Mouse (Mus musculus) MEL (cell line): ENCODE results near the gene Cbr4. TPM values are rescaled to one million over a fixed set of nuclear protein-coding genes. Genes with fewer than 3 reads are reported as not detected.
A peak's percentile ranks its signal among the peaks of the same experiment; 100 is the strongest.

Source experiments
- DNase-seq: peaks from one replicate; pipeline ENCODE4 v3.0.0; 2011; ENCODE audit warnings: low read depth, low spot score
- H3K27ac ChIP-seq: 2 replicates; pipeline ENCODE4 v1.5.1; 2012; ENCODE audit warnings: low read depth, mild to moderate bottlenecking, control low read depth, low read length, moderate library complexity; ENCODE audit not compliant: control insufficient read depth
- H3K27me3 ChIP-seq, 2 experiments: fragments of 150-350 bp in 1 of 2; sonication (generic) in 1 of 2; 2 replicates each; pipeline ENCODE4 v1.6.1; 2012; ENCODE audit warnings: low read length in 2 of 2, mild to moderate bottlenecking in 2 of 2, improper control_type of control experiment in 1 of 2, moderate library complexity in 1 of 2; ENCODE audit not compliant: insufficient read depth in 2 of 2, control insufficient read depth in 1 of 2
- H3K36me3 ChIP-seq, 2 experiments: 2 replicates each; pipeline ENCODE4 v1.6.1; 2012 to 2014; ENCODE audit warnings: low read length in 2 of 2, improper control_type of control experiment in 1 of 2, inconsistent platforms in 1 of 2, mild to moderate bottlenecking in 1 of 2; ENCODE audit not compliant: insufficient read depth in 2 of 2, control insufficient read depth in 1 of 2
- H3K4me1 ChIP-seq, 2 experiments: fragments of 150-350 bp in 1 of 2; sonication (generic) in 1 of 2; 2 replicates each; pipeline ENCODE4 v1.6.1; 2012; ENCODE audit warnings: low read length in 2 of 2, improper control_type of control experiment in 1 of 2, mild to moderate bottlenecking in 1 of 2; ENCODE audit not compliant: insufficient read depth in 2 of 2, control insufficient read depth in 1 of 2
- H3K4me3 ChIP-seq, 2 experiments: fragments of 150-350 bp in 1 of 2; sonication (generic) in 1 of 2; 2 replicates each; pipeline ENCODE4 v1.5.1; 2012; ENCODE audit warnings: low read depth in 2 of 2, low read length in 2 of 2, mild to moderate bottlenecking in 2 of 2, moderate library complexity in 2 of 2, control low read depth in 1 of 2, improper control_type of control experiment in 1 of 2; ENCODE audit not compliant: control insufficient read depth in 1 of 2, insufficient read depth in 1 of 2
- H3K79me2 ChIP-seq: 2 replicates; pipeline ENCODE4 v1.6.1; 2012; ENCODE audit warnings: mild to moderate bottlenecking, low read length, moderate library complexity; ENCODE audit not compliant: control insufficient read depth, poor library complexity, insufficient read depth
- H3K9ac ChIP-seq: 2 replicates; pipeline ENCODE4 v1.6.1; 2012; ENCODE audit warnings: low read depth, mild to moderate bottlenecking, control low read depth, low read length, moderate library complexity; ENCODE audit not compliant: control insufficient read depth, poor library complexity, severe bottlenecking
- H3K9me3 ChIP-seq: fragments of 150-350 bp; sonication (generic); replicated peaks from 2 replicates; pipeline ENCODE4 v1.6.1; 2012; ENCODE audit warnings: mild to moderate bottlenecking, low read length, improper control_type of control experiment, moderate library complexity; ENCODE audit not compliant: insufficient read depth
- CHD1 ChIP-seq: IDR thresholded peaks from 2 replicates; pipeline ENCODE4 v1.6.1; 2012; ENCODE audit warnings: low read depth, mild to moderate bottlenecking, inconsistent platforms, low read length, improper control_type of control experiment
- CTCF ChIP-seq, 3 experiments: IDR thresholded peaks in 2 of 3; conservative IDR thresholded peaks in 1 of 3; 2 replicates each; pipeline ENCODE4 v1.5.1; 2011 to 2012; ENCODE audit warnings: low read length in 3 of 3, low read depth in 2 of 3, mild to moderate bottlenecking in 2 of 3, improper control_type of control experiment in 1 of 3, inconsistent platforms in 1 of 3, mixed read lengths in 1 of 3, moderate library complexity in 1 of 3; ENCODE audit not compliant: control insufficient read depth in 1 of 3, insufficient read depth in 1 of 3, poor library complexity in 1 of 3, severe bottlenecking in 1 of 3
- ELF1 ChIP-seq: IDR thresholded peaks from 2 replicates; pipeline ENCODE4 v1.6.1; 2014; ENCODE audit warnings: low read depth, mild to moderate bottlenecking, inconsistent platforms, low read length, improper control_type of control experiment, moderate library complexity
- GABPA ChIP-seq: IDR thresholded peaks from 2 replicates; pipeline ENCODE4 v1.6.1; 2012; ENCODE audit warnings: low read depth, mild to moderate bottlenecking, inconsistent platforms, low read length, improper control_type of control experiment, moderate library complexity
- HCFC1 ChIP-seq: IDR thresholded peaks from 2 replicates; pipeline ENCODE4 v1.6.1; 2012; ENCODE audit warnings: low read depth, mild to moderate bottlenecking, inconsistent platforms, low read length, improper control_type of control experiment, moderate library complexity
- JUND ChIP-seq: IDR thresholded peaks from 2 replicates; pipeline ENCODE4 v1.6.1; 2011; ENCODE audit warnings: low read depth, mild to moderate bottlenecking, improper control_type of control experiment, low read length
- MAFK ChIP-seq: IDR thresholded peaks from 2 replicates; pipeline ENCODE4 v1.6.1; 2011; ENCODE audit warnings: low read depth, mild to moderate bottlenecking, low read length, improper control_type of control experiment, borderline replicate concordance
- MAX ChIP-seq: IDR thresholded peaks from 2 replicates; pipeline ENCODE4 v1.6.1; 2011; ENCODE audit warnings: low read length, improper control_type of control experiment
- MAZ ChIP-seq: IDR thresholded peaks from 2 replicates; pipeline ENCODE4 v1.6.1; 2012; ENCODE audit warnings: low read depth, mild to moderate bottlenecking, inconsistent platforms, low read length, improper control_type of control experiment
- MEF2A ChIP-seq: IDR thresholded peaks from 2 replicates; pipeline ENCODE4 v1.6.1; 2014; ENCODE audit warnings: low read depth, mild to moderate bottlenecking, inconsistent platforms, low read length, improper control_type of control experiment; ENCODE audit not compliant: poor library complexity, insufficient replicate concordance, severe bottlenecking; ENCODE audit errors: extremely low read depth
- MXI1 ChIP-seq: IDR thresholded peaks from 2 replicates; pipeline ENCODE4 v1.6.1; 2011; ENCODE audit warnings: mild to moderate bottlenecking, low read depth, low read length, improper control_type of control experiment
- MYB ChIP-seq: IDR thresholded peaks from 2 replicates; pipeline ENCODE4 v1.6.1; 2011; ENCODE audit warnings: mild to moderate bottlenecking, low read depth, low read length, improper control_type of control experiment
- MYC ChIP-seq: IDR thresholded peaks from 2 replicates; pipeline ENCODE4 v1.6.1; 2011; ENCODE audit warnings: low read depth, mild to moderate bottlenecking, low read length, improper control_type of control experiment, moderate library complexity
- NELFE ChIP-seq: IDR thresholded peaks from 2 replicates; pipeline ENCODE4 v1.6.1; 2011; ENCODE audit warnings: low read depth, low read length, improper control_type of control experiment
- NRF1 ChIP-seq: IDR thresholded peaks from 2 replicates; pipeline ENCODE4 v1.6.1; 2014; ENCODE audit warnings: low read depth, mild to moderate bottlenecking, inconsistent platforms, low read length, improper control_type of control experiment, moderate library complexity; ENCODE audit not compliant: poor library complexity, insufficient read depth, severe bottlenecking
- POLR2A ChIP-seq, 2 experiments: IDR thresholded peaks; 2 replicates each; pipeline ENCODE4 v1.6.1; 2011 to 2012; ENCODE audit warnings: low read length in 2 of 2, mild to moderate bottlenecking in 2 of 2, control low read depth in 1 of 2, improper control_type of control experiment in 1 of 2, low read depth in 1 of 2, moderate library complexity in 1 of 2; ENCODE audit not compliant: control insufficient read depth in 1 of 2, insufficient read depth in 1 of 2, poor library complexity in 1 of 2
- POLR2AphosphoS2 ChIP-seq: IDR thresholded peaks from 2 replicates; pipeline ENCODE4 v1.6.1; 2011; ENCODE audit warnings: low read length, improper control_type of control experiment
- RCOR1 ChIP-seq: IDR thresholded peaks from 2 replicates; pipeline ENCODE4 v1.6.1; 2012; ENCODE audit warnings: low read depth, mild to moderate bottlenecking, inconsistent platforms, low read length, improper control_type of control experiment
- SIN3A ChIP-seq: IDR thresholded peaks from 2 replicates; pipeline ENCODE4 v1.6.1; 2012; ENCODE audit warnings: low read length, improper control_type of control experiment, inconsistent platforms
- SMC3 ChIP-seq: IDR thresholded peaks from 2 replicates; pipeline ENCODE4 v1.6.1; 2011; ENCODE audit warnings: low read depth, low read length, improper control_type of control experiment
- TCF12 ChIP-seq: IDR thresholded peaks from 2 replicates; pipeline ENCODE4 v1.6.1; 2014; ENCODE audit warnings: low read depth, mild to moderate bottlenecking, inconsistent platforms, low read length, improper control_type of control experiment, moderate library complexity
- USF2 ChIP-seq, 2 experiments: IDR thresholded peaks; 2 replicates each; pipeline ENCODE4 v1.6.1; 2011 to 2012; ENCODE audit warnings: improper control_type of control experiment in 2 of 2, low read length in 2 of 2, borderline replicate concordance in 1 of 2, inconsistent platforms in 1 of 2, low read depth in 1 of 2, mild to moderate bottlenecking in 1 of 2; ENCODE audit not compliant: insufficient read depth in 1 of 2
- ZC3H11A ChIP-seq: IDR thresholded peaks from 2 replicates; pipeline ENCODE4 v1.6.1; 2012; ENCODE audit warnings: low read depth, mild to moderate bottlenecking, inconsistent platforms, low read length, improper control_type of control experiment
- ZNF384 ChIP-seq: IDR thresholded peaks from 2 replicates; pipeline ENCODE4 v1.6.1; 2012; ENCODE audit warnings: low read depth, mild to moderate bottlenecking, inconsistent platforms, low read length, improper control_type of control experiment
- polyA plus RNA-seq, 2 experiments: library from polyadenylated mRNA; stranded (reverse) in 1 of 2; unstranded in 1 of 2; fragments of >175 nt in 1 of 2; fragments of >200 nt in 1 of 2; gene quantifications; 2 replicates each; pipeline versions ENCODE4 v1.2.1 to v1.2.4; 2012; ENCODE audit warnings: low replicate concordance in 2 of 2, low read depth in 1 of 2; ENCODE audit not compliant: insufficient read length in 2 of 2, insufficient read depth in 1 of 2, missing spikeins in 1 of 2
- total RNA-seq: library from RNA; depleted of rRNA; stranded (reverse); fragments of 300-350 nt; gene quantifications from 2 replicates; pipeline ENCODE4 v1.2.3, GENCODE M21; 2012

Gene Cbr4
- total and polyA plus RNA-seq, 3 experiments = 15.4 to 15.8 TPM; not detected in 1

DNA sequence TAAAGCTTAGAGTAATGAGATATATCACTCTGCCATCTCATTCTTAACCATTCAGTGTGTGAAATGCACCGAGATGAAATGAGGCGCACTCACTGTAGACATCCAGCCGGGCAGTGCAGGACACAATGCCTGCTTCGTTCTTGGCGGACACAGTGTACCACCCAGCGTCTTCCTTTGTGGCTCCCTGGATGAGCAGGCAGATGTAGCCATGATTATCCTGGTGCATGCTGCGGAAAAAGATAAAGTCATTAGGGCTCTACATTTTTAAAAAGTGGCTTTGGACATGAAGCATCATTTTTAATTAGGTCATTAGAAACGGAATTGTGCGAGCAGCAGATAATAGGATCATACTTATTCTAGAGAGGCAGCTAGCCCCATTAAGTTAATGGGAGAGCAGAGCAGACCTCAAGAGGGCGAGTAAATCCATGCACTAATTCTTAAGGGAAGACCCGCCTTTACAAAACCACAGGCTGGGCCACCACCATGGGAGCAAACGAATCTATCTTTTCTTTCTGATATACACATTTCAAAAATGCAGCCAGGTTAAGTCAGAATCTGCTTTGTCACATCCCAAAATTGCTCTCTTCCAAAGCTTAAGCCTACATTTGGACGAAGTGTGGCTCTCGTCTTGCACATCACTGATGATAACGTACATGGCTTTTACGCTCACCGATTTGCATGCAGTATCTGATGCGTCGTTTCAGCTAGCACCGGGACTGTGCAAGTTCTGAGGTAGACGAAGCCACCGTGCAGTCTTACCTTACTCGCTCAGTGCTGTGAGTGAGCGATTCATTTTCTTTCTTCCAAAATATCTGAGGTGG is 27.8 kb downstream of the Cbr4 start:
- TF ChIP-seq POLR2A (IDR thresholded peaks at IDR 0.05; ENCODE audit: control insufficient read depth in 1 of 2, insufficient read depth in 1 of 2, low read depth in 1 of 2, low read length in 2 of 2, poor library complexity in 1 of 2) (no peak), USF2 (IDR thresholded peaks at IDR 0.05; ENCODE audit: borderline replicate concordance in 1 of 2, insufficient read depth in 1 of 2, low read depth in 1 of 2, low read length in 2 of 2) (no peak), MXI1 (no peak), SMC3 (no peak), POLR2AphosphoS2 (no peak), MYB (no peak), NELFE (no peak; the same call in 1 of the 2 replicates), CHD1 (no peak), ZC3H11A (no peak), MAFK (no peak), MEF2A (no peak), ZNF384 (no peak), ELF1 (no peak), JUND (no peak), CTCF (IDR thresholded peaks at IDR 0.05 in 2 of 3, conservative IDR thresholded peaks at IDR 0.05 in 1 of 3; ENCODE audit: control insufficient read depth in 1 of 3, insufficient read depth in 1 of 3, low read depth in 2 of 3, low read length in 3 of 3, poor library complexity in 1 of 3, severe bottlenecking in 1 of 3) (no peak), GABPA (no peak)
- Histone ChIP-seq H3K36me3 (peaks cover 0 to 9% of the 10 kb centered on the region in 2 experiments; a peak in 2 of 4 replicates), H3K4me1 (peaks cover 5 to 6% of the 10 kb centered on the region in 2 experiments), H3K27me3 (no peaks in the 10 kb centered on the region), H3K79me2 (no peaks in the 10 kb centered on the region), H3K9me3 (no peaks in the 10 kb centered on the region), H3K27ac (no peak overlapping the region), H3K4me3 (no peak overlapping the region), H3K9ac (no peak overlapping the region)
- no peak for DNase-seq

DNA sequence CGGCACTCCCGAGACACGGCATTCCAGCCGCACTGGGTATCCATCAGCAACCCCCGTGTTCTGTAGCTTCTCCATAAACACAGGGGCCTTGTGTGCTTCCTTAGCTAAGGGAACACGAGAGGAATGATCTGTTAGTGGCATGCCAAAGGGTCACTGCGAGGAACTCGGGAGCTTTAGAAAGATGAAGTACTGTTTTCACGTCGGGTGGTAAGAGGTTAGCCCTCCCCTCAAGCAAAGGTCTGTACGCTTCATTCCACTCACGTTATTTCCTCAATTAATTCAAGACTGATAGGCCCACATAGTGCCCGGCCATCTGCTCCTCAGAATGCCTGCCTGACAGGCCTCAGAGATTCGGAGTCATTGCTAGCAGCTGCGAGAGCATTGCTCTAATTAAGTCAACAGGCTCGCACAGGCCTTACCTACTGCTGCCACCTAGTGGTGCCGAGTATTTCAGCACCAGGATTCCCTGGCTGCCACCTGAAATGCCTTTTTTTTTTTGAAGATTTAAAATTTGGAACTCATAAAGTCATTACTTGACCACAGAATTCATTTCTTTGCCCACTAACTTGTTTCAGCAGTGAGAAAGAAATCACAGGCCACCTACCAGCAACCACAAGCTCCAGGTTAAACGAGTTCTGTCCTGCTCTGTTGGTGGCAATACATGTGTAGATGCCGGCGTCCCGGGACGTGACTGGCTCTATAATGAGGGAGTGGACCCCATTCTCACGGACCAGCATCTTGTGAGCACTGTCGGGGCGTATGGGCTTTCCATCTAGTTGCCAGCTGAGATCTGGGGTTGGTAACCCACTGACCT is 28.6 kb downstream of the Cbr4 start:
- peak; percentile 83 for DNase-seq
- peaks cover 0 to 9% of the 10 kb centered on the region in 2 experiments; a peak in 2 of 4 replicates for H3K36me3 ChIP-seq
- no peak overlapping the region for H3K27ac ChIP-seq
- H3K4me3 ChIP-seq = peak overlapping the region in 1 of 2 experiments; percentile 29; a peak in 1 of 4 replicates
- H3K9ac ChIP-seq = peak overlapping the region; percentile 29; the same call in 1 of the 2 replicates
- H3K27me3 ChIP-seq = no peaks in the 10 kb centered on the region
- H3K9me3 ChIP-seq = no peaks in the 10 kb centered on the region
- H3K79me2 ChIP-seq = no peaks in the 10 kb centered on the region
- peaks cover 5 to 6% of the 10 kb centered on the region in 2 experiments for H3K4me1 ChIP-seq
- TF ChIP-seq MEF2A = no peak
- TF ChIP-seq CTCF (IDR thresholded peaks at IDR 0.05 in 2 of 3, conservative IDR thresholded peaks at IDR 0.05 in 1 of 3; ENCODE audit: control insufficient read depth in 1 of 3, insufficient read depth in 1 of 3, low read depth in 2 of 3, low read length in 3 of 3, poor library complexity in 1 of 3, severe bottlenecking in 1 of 3) = peak; percentile 83 to 95 (median 87)
- no peak; the same call in 1 of the 2 replicates for TF ChIP-seq NELFE
- 0 out of 2 replicates have a peak, but pooled peaks have one; percentile 33 for TF ChIP-seq MYC
- TF ChIP-seq CHD1 = no peak
- TF ChIP-seq SMC3 = peak; percentile 93
- peak; percentile 44; the same call in 1 of the 2 replicates for TF ChIP-seq TCF12
- no peak for TF ChIP-seq MXI1
- TF ChIP-seq GABPA = no peak
- TF ChIP-seq HCFC1 = peak; percentile 42; the same call in 1 of the 2 replicates
- TF ChIP-seq RCOR1 = 0 out of 2 replicates have a peak, but pooled peaks have one; percentile 16
- peak; percentile 89 for TF ChIP-seq ZC3H11A
- peak; percentile 62 for TF ChIP-seq SIN3A
- TF ChIP-seq NRF1 = 0 out of 2 replicates have a peak, but pooled peaks have one; percentile 10
- TF ChIP-seq MAX = no peak
- TF ChIP-seq MAZ = no peak
- TF ChIP-seq USF2 (IDR thresholded peaks at IDR 0.05; ENCODE audit: borderline replicate concordance in 1 of 2, insufficient read depth in 1 of 2, low read depth in 1 of 2, low read length in 2 of 2) = no peak
- no peak for TF ChIP-seq MAFK
- TF ChIP-seq ELF1 = no peak
- no peak for TF ChIP-seq JUND
